Mouse (Mus musculus) megakaryocyte, embryonic 14.5 days (primary cell): Measurements from ENCODE around the gene Slc28a1.

Source experiments
- FLI1 ChIP-seq: IDR thresholded peaks from 2 replicates; pipeline ENCODE4 v1.6.1; 2012; ENCODE audit warnings: low read length, inconsistent platforms, mixed read lengths
- GATA1 ChIP-seq: IDR thresholded peaks from 3 replicates; pipeline ENCODE4 v1.6.1; 2012; ENCODE audit warnings: mixed read lengths, low read length, inconsistent platforms, borderline replicate concordance

DNA sequence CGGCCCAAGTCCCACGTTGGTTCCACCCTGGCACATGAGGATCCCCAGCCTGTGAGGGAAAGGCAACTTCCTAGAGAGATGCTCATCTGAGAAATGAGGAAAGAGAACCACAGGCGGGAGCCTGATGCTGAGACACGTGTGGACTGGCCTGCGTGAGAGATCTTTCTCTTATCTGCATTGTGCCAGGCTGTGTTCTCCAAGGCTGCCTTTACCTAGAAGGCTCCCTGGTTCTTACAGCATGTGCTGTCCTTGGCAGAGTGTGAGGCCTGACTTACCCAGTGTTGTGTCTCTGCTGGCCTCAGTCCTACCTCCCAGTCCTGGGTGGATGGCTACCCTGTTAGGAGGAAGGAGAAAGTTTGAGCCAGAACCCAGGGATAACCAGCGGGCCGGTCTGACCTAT is 11.7 kb upstream of the Slc28a1 start:
- no peak for TF ChIP-seq FLI1
- TF ChIP-seq GATA1, result no peak
